Mouse (Mus musculus): ENCODE data around the gene Bbs1. TPM values are rescaled to one million over a fixed set of nuclear protein-coding genes. Genes with fewer than 3 reads are reported as not detected.
A peak's percentile ranks its signal among the peaks of the same experiment; 100 is the strongest.

Gene Bbs1
- total RNA-seq, 1 experiment from 2014 or later, result not detected

GRCm38 (mm10) chr19:4845846-4846245, 60.6 kb downstream of the Bbs1 start:
- ATAC-seq (replicated peaks; ENCODE audit: insufficient number of reproducible peaks, low FRiP score, low TSS enrichment, poor library complexity, severe bottlenecking), result no peak

GRCm38 (mm10) chr19:4842611-4843010, 63.8 kb downstream of the Bbs1 start:
- no peak for ATAC-seq (replicated peaks; ENCODE audit: insufficient number of reproducible peaks, low FRiP score, low TSS enrichment, poor library complexity, severe bottlenecking)

DNA sequence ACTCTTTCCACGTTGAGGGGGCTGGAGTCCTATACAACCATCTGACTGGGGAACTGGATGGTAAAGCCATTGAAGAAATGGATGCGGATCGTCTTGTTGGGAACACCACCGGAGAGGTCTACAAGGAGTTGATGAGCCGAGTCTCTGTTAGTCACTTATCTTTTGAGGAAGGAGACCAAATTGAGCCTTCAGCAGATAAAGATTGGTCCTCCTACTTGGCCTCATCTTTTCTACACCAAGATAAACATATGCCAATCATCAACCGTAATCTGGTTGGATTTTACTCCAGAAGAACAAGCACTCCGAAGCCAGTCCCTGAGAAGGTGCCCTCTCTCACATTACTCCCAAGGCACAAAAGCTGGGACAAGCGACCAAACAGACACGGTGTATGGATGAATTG, 65.6 kb downstream of the Bbs1 start:
- ATAC-seq (replicated peaks; ENCODE audit: insufficient number of reproducible peaks, low FRiP score, low TSS enrichment, poor library complexity, severe bottlenecking), result no peak

DNA sequence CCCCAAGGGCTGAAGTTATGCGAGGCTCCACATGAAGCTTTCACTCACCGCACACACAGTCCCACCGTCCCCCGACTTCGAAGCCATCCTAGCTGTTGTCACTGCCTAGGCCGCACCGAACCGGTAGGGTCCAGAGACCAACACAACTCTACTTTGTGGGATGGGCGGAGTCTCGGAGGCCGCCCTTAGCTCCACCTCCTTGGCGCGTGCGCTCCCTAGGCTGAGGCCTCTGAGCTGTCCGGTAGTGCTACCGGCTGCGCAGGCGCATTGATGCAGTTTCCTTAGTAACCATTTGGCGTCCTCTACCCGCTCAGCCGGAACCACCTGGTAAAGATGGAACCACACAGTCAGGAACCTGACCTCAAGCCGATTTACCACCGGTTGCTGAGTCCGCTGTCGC, 67.3 kb downstream of the Bbs1 start, which contains the start of the genes Ccs and Ccdc87:
Gene Ccs, minus strand, starts transcription at position 184 of the 400 bp plus-strand sequence.
Gene Ccdc87, plus strand, starts transcription at position 218 of the 400 bp plus-strand sequence.
- peak; percentile 100 for ATAC-seq (replicated peaks; ENCODE audit: insufficient number of reproducible peaks, low FRiP score, low TSS enrichment, poor library complexity, severe bottlenecking)

- no peak for ATAC-seq (replicated peaks; ENCODE audit: insufficient number of reproducible peaks, low FRiP score, low TSS enrichment, poor library complexity, severe bottlenecking)
These were observed 67.8 kb downstream of the Bbs1 start for GRCm38 (mm10) chr19:4838526-4839140.

DNA sequence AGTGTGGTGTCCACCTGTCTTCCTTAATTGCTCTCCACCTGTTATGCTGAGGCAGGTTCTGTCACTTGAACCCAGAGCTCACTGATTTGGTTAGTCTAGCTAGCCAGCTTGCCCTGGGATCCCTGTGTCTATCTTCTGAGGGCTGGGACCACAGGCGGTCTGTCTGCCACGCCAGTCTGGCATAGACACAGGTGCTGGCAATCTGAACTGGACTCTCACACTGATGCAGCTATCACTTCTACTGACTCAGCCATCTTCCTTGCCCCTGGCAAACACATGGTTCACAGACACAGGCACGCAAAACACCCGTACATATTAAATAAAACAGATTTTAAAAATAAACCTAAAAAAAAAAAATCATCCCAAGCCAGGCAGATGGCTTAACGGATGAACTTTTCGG, 69.4 kb downstream of the Bbs1 start:
- ATAC-seq (replicated peaks; ENCODE audit: insufficient number of reproducible peaks, low FRiP score, low TSS enrichment, poor library complexity, severe bottlenecking), result no peak

Other genes starting within 250 kb of the Bbs1 start
- not detected in 3 replicates for gene Gm960, start 208.0 kb downstream of the Bbs1 start, total RNA-seq (2017)
- gene Sptbn2, start 195.5 kb downstream of the Bbs1 start, total RNA-seq (2017), result not detected in 3 replicates
- gene Rbm4b, start 150.1 kb downstream of the Bbs1 start, total RNA-seq (2017), result 12.2 to 30.8 TPM (median 24.9 TPM) in 3 replicates
- 67.3 to 110 TPM (median 84.7 TPM) in 3 replicates for gene Rbm4, start 112.7 kb downstream of the Bbs1 start, total RNA-seq (2017)
- 15.1 to 25.6 TPM (median 19.0 TPM) in 3 replicates for gene Gm21992, start 95.0 kb downstream of the Bbs1 start, total RNA-seq (2017)
- gene Rbm14, start 95.0 kb downstream of the Bbs1 start, total RNA-seq (2017), result 6.2 to 21.3 TPM (median 6.9 TPM) in 3 replicates
- 18.7 to 42.7 TPM (median 33.6 TPM) in 3 replicates for gene Ccs, start 67.3 kb downstream of the Bbs1 start, total RNA-seq (2017)
- gene Ccdc87, start 67.3 kb downstream of the Bbs1 start, total RNA-seq (2017), result not detected in 3 replicates
- gene Ctsf, start 51.5 kb downstream of the Bbs1 start, total RNA-seq (2017), result 0.39 TPM in 1 of 3 replicates, not detected in the others
- 0.10 to 1.7 TPM in 2 of 3 replicates, not detected in the other for gene Actn3, start 28.7 kb downstream of the Bbs1 start, total RNA-seq (2017)
- 5.2 to 12.4 TPM (median 10.3 TPM) in 3 replicates for gene Zdhhc24, start 28.0 kb downstream of the Bbs1 start, total RNA-seq (2017)
- 38.4 to 56.8 TPM (median 49.0 TPM) in 3 replicates for gene Dpp3, start 21.7 kb upstream of the Bbs1 start, total RNA-seq (2017)
- not detected in 3 replicates for gene Peli3, start 36.5 kb upstream of the Bbs1 start, total RNA-seq (2017)
- gene Mrpl11, start 55.5 kb upstream of the Bbs1 start, total RNA-seq (2017), result 17.6 to 27.9 TPM (median 17.8 TPM) in 3 replicates
- gene Npas4, start 83.7 kb upstream of the Bbs1 start, total RNA-seq (2017), result not detected in 3 replicates
- gene Slc29a2, start 117.2 kb upstream of the Bbs1 start, total RNA-seq (2017), result 0.97 TPM in 1 of 3 replicates, not detected in the others
- gene B4gat1, start 132.2 kb upstream of the Bbs1 start, total RNA-seq (2017), result 5.1 to 6.9 TPM in 2 of 3 replicates, not detected in the other
- 4.3 TPM in 1 of 3 replicates, not detected in the others for gene AC124502.3, start 132.3 kb upstream of the Bbs1 start, total RNA-seq (2017)
- 16.6 to 60.3 TPM (median 46.3 TPM) in 3 replicates for gene Brms1, start 134.7 kb upstream of the Bbs1 start, total RNA-seq (2017)
- 0.19 to 0.68 TPM (median 0.21 TPM) in 3 replicates for gene Rin1, start 143.9 kb upstream of the Bbs1 start, total RNA-seq (2017)
- not detected in 3 replicates for gene Cd248, start 161.4 kb upstream of the Bbs1 start, total RNA-seq (2017)
- gene Tmem151a, start 178.9 kb upstream of the Bbs1 start, total RNA-seq (2017), result 0.67 to 7.8 TPM (median 3.3 TPM) in 3 replicates
- 10.4 to 13.3 TPM (median 10.5 TPM) in 3 replicates for gene Yif1a, start 181.9 kb upstream of the Bbs1 start, total RNA-seq (2017)
- 0.32 TPM in 1 of 3 replicates, not detected in the others for gene Cnih2, start 191.9 kb upstream of the Bbs1 start, total RNA-seq (2017)
- gene Rab1b, start 200.4 kb upstream of the Bbs1 start, total RNA-seq (2017), result 87.3 to 123 TPM (median 101 TPM) in 3 replicates
- 9.2 to 25.6 TPM (median 17.2 TPM) in 3 replicates for gene Klc2, start 211.9 kb upstream of the Bbs1 start, total RNA-seq (2017)